Mouse (Mus musculus): Measurements from ENCODE around the gene Dnah3. TPM values are rescaled to one million over a fixed set of nuclear protein-coding genes. Genes with fewer than 3 reads are reported as not detected.

Dnah3 gene
- not detected in 2 replicates for polyA plus RNA-seq (2016; fragmentation: Nextera tagmentation; extraction: Ambion mirVana)

DNA sequence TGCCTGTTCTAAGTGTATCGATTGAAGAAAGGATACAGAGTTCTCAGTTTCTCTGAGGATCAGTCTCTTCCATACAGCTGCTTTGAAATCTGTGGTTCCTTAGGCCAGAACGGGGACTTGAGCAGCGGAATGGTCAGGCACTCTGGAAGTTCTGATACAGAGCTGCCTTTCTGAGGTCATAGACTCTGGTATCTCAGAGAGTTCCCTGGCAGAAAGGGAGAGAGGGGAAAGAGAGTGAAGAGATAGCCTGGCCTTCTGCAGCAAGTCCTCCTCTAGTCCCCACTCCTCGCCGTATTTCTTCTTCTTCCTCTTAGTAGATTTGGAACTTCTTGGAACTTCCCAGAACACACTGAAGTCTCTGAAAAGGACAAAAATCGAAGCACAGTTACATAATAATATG is at the start of gene Dnah3:
TSS of gene Dnah3 (minus strand) at position 101 of the 400 bp plus-strand sequence.
- Histone ChIP-seq H3K36me3 (no peaks in the 10 kb centered on the region), H3K4me1 (peaks cover 11% of the 10 kb centered on the region), H3K27me3 (ENCODE audit: low read depth, poor library complexity, severe bottlenecking) (peaks cover 16% of the 10 kb centered on the region), H3K4me3 (no peak within 1 kb of the TSS), H3K9me3 (replicated peaks) (no peaks in the 10 kb centered on the region), H3K27ac (replicated peaks) (no peak within 1 kb of the TSS)
- DNase-seq (ENCODE audit: low spot score), result no peak
- WGBS, result 92% methylated on average over 6 of the region's 6 CpGs

GRCm38 (mm10) chr7:120142743-120143142 is 47.7 kb upstream of the Dnah3 start:
- Histone ChIP-seq H3K9me3 (replicated peaks) (no peaks in the 10 kb centered on the region), H3K4me1 (no peaks in the 10 kb centered on the region), H3K27me3 (ENCODE audit: low read depth, poor library complexity, severe bottlenecking) (no peaks in the 10 kb centered on the region), H3K36me3 (no peaks in the 10 kb centered on the region), H3K27ac (replicated peaks) (no peak overlapping the region), H3K4me3 (no peak overlapping the region)
- WGBS, result 95% methylated on average over 1 of the region's 1 CpGs
- DNase-seq (ENCODE audit: low spot score), result no peak

GRCm38 (mm10) chr7:120128951-120129350 is 33.9 kb upstream of the Dnah3 start:
- 82% methylated on average over 4 of the region's 4 CpGs for WGBS
- H3K36me3 ChIP-seq, result no peaks in the 10 kb centered on the region
- H3K27ac ChIP-seq (replicated peaks), result no peak overlapping the region
- no peaks in the 10 kb centered on the region for H3K27me3 ChIP-seq (ENCODE audit: low read depth, poor library complexity, severe bottlenecking)
- no peak overlapping the region for H3K4me3 ChIP-seq
- peaks cover 20% of the 10 kb centered on the region for H3K4me1 ChIP-seq
- no peaks in the 10 kb centered on the region for H3K9me3 ChIP-seq (replicated peaks)
- no peak for DNase-seq (ENCODE audit: low spot score)

GRCm38 (mm10) chr7:120127686-120128059 is 32.6 kb upstream of the Dnah3 start:
- Histone ChIP-seq H3K27me3 (ENCODE audit: low read depth, poor library complexity, severe bottlenecking) (no peaks in the 10 kb centered on the region), H3K4me3 (no peak overlapping the region), H3K9me3 (replicated peaks) (no peaks in the 10 kb centered on the region), H3K4me1 (peaks cover 20% of the 10 kb centered on the region), H3K27ac (replicated peaks) (no peak overlapping the region), H3K36me3 (no peaks in the 10 kb centered on the region)
- 41% methylated on average over 4 of the region's 4 CpGs for WGBS
- peak; percentile 25 for DNase-seq (ENCODE audit: low spot score)

GRCm38 (mm10) chr7:120126976-120127685 is 32.1 kb upstream of the Dnah3 start:
- Histone ChIP-seq H3K27me3 (ENCODE audit: low read depth, poor library complexity, severe bottlenecking) (no peaks in the 10 kb centered on the region), H3K9me3 (replicated peaks) (no peaks in the 10 kb centered on the region), H3K4me3 (no peak overlapping the region), H3K36me3 (no peaks in the 10 kb centered on the region), H3K27ac (replicated peaks) (no peak overlapping the region; the same call in 1 of the 2 replicates), H3K4me1 (peaks cover 20% of the 10 kb centered on the region)
- WGBS, result 22% methylated on average over 5 of the region's 5 CpGs
- DNase-seq (ENCODE audit: low spot score), result no peak

DNA sequence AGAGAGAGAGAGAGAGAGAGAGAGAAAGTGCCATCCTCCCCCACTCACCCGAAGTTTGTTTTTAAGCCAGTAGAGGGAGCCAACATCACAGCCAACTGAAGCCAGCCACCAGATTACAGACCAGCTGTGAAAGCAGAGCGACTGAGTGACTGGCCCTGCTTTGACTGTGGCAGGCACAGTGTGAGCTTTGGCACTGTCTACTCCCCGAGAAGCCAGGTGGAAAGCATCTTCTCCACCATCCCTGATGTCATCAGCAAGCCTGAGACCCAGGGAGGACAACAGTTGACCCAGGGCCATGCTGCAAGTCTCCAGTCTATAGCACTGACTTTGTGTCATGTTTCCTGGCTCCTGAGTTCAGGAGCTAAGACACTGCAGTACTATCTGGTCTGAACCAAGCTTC is 29.8 kb upstream of the Dnah3 start:
- Histone ChIP-seq H3K9me3 (replicated peaks) (no peaks in the 10 kb centered on the region), H3K27me3 (ENCODE audit: low read depth, poor library complexity, severe bottlenecking) (no peaks in the 10 kb centered on the region), H3K27ac (replicated peaks) (no peak overlapping the region), H3K36me3 (peaks cover 12% of the 10 kb centered on the region; the same call in 1 of the 2 replicates), H3K4me1 (peaks cover 20% of the 10 kb centered on the region), H3K4me3 (no peak overlapping the region)
- WGBS, result 2% methylated on average over 3 of the region's 3 CpGs
- peak; percentile 74 for DNase-seq (ENCODE audit: low spot score)

DNA sequence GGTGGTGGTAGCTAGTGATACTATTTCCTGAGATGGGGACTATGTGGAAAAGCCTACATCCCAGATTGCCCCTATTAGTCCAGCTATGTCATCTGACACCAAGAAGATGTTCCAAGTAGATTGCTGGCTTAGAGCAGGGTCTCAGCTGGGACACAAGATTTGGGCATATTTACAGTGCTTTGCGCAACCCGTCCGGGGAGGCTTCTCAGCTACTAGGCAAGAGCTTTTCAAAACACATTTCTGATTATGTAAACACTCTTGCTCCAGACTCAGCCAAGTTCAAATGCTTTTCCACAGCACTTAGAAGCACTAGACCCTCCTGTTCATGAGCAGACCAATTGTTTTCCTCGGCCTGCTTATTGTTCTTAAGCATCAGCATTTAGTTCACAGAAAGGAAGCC is 28.7 kb upstream of the Dnah3 start:
- Histone ChIP-seq H3K27ac (replicated peaks) (no peak overlapping the region), H3K4me3 (no peak overlapping the region), H3K9me3 (replicated peaks) (no peaks in the 10 kb centered on the region), H3K4me1 (peaks cover 20% of the 10 kb centered on the region), H3K27me3 (ENCODE audit: low read depth, poor library complexity, severe bottlenecking) (no peaks in the 10 kb centered on the region), H3K36me3 (peaks cover 12% of the 10 kb centered on the region; the same call in 1 of the 2 replicates)
- WGBS, result 88% methylated on average over 4 of the region's 4 CpGs
- DNase-seq (ENCODE audit: low spot score), result no peak

- no peaks in the 10 kb centered on the region for H3K9me3 ChIP-seq (replicated peaks)
- no peak overlapping the region for H3K4me3 ChIP-seq
- H3K27ac ChIP-seq (replicated peaks), result no peak overlapping the region
- no peak for DNase-seq (ENCODE audit: low spot score)
- no peaks in the 10 kb centered on the region for H3K27me3 ChIP-seq (ENCODE audit: low read depth, poor library complexity, severe bottlenecking)
- peaks cover 7% of the 10 kb centered on the region; the same call in 1 of the 2 replicates for H3K4me1 ChIP-seq
- WGBS, result 45% methylated on average over 6 of the region's 6 CpGs
- peaks cover 27% of the 10 kb centered on the region for H3K36me3 ChIP-seq
These were observed 22.4 kb upstream of the Dnah3 start for GRCm38 (mm10) chr7:120117529-120117928.

DNA sequence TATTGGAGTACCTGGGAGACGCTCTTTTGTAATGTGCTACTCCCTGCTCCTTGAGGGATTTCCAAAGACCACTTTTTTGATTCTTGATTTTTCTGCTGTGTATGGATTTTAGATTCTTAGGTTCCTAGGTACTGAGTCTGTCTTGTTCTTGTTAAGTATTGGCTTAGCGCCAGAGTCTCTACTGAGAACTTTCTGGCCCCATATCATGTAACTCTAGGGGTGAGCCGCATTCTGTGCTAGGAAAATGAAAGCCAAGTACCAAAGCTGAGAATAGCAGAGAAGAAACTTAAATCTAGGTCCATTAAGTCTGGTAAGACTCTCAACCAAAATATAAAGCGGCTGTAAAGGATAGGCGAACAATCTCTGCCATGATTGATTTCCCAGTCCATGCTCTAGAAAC is 21.9 kb upstream of the Dnah3 start:
- H3K27ac ChIP-seq (replicated peaks), result no peak overlapping the region
- H3K36me3 ChIP-seq, result peaks cover 27% of the 10 kb centered on the region
- H3K27me3 ChIP-seq (ENCODE audit: low read depth, poor library complexity, severe bottlenecking), result no peaks in the 10 kb centered on the region
- H3K4me1 ChIP-seq, result peaks cover 7% of the 10 kb centered on the region; the same call in 1 of the 2 replicates
- DNase-seq (ENCODE audit: low spot score), result no peak
- WGBS, result 92% methylated on average over 5 of the region's 5 CpGs
- no peaks in the 10 kb centered on the region for H3K9me3 ChIP-seq (replicated peaks)
- no peak overlapping the region for H3K4me3 ChIP-seq

DNA sequence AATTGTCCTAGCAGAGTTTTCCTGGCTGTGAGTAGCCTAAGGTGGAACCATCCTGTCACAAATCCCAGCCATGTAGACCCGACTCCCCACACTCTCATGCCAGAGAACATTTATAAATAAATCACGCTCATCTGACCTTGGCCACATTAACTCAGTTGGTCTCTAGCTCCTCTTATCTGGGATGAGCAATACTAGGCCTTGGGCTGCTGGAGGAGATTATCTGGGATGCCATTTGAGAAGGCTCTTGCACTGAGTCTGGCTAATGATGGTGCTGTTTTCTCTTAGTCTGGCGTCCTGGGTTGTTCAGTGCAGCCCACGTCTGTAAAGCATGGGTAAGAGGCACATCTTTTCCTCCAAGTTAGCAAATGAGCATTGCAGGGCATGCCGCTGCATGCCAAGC is 14.6 kb upstream of the Dnah3 start:
- no peak overlapping the region for H3K4me3 ChIP-seq
- no peaks in the 10 kb centered on the region for H3K27me3 ChIP-seq (ENCODE audit: low read depth, poor library complexity, severe bottlenecking)
- H3K36me3 ChIP-seq, result peaks cover 7% of the 10 kb centered on the region; the same call in 1 of the 2 replicates
- DNase-seq (ENCODE audit: low spot score), result no peak
- no peaks in the 10 kb centered on the region for H3K9me3 ChIP-seq (replicated peaks)
- no peak overlapping the region for H3K27ac ChIP-seq (replicated peaks)
- 89% methylated on average over 5 of the region's 5 CpGs for WGBS
- H3K4me1 ChIP-seq, result no peaks in the 10 kb centered on the region

DNA sequence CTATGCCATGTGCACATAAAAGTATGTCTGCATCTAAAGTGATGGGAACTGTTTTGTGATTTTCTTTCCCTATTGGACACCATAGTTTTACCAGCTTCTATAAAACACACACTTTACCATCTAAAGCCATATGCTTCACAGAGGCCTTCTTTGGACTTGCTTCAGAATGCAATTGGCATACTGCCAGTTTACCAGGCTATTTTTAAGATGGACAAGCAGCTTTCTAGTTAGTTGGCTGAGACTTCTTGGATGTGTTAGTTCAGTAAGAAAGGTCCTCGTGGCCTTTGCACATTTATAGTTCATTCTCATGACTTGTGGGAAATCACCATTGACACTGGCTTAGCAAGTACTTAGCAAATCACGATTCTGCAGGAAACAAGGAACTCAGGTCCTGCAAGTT is 11.3 kb upstream of the Dnah3 start:
- Histone ChIP-seq H3K4me1 (peaks cover 19% of the 10 kb centered on the region), H3K36me3 (no peaks in the 10 kb centered on the region), H3K9me3 (replicated peaks) (no peaks in the 10 kb centered on the region), H3K4me3 (no peak overlapping the region), H3K27ac (replicated peaks) (no peak overlapping the region), H3K27me3 (ENCODE audit: low read depth, poor library complexity, severe bottlenecking) (peaks cover 19% of the 10 kb centered on the region)
- no peak for DNase-seq (ENCODE audit: low spot score)
- WGBS, result 90% methylated on average over 2 of the region's 2 CpGs

DNA sequence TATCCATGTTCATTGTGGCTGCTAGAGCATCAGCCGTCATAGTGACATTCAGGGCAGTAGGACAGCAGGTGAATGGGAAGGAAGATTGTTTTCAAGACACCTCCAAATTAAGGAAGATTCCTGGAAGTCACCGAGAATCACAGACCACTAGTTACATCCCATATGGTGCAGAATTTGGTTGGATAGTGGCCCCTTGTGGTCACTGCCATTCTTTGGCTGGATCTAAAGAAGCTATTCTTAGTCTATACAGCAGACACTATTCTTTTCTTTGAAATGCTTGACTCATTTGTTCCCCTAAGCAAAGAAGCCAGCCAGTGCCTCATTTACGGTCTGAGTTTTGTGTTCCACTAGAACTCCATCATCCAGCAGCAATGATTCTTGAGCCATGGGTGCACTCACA is 9.9 kb upstream of the Dnah3 start:
- H3K27me3 ChIP-seq (ENCODE audit: low read depth, poor library complexity, severe bottlenecking), result peaks cover 23% of the 10 kb centered on the region
- H3K36me3 ChIP-seq, result no peaks in the 10 kb centered on the region
- peaks cover 19% of the 10 kb centered on the region for H3K4me1 ChIP-seq
- H3K9me3 ChIP-seq (replicated peaks), result no peaks in the 10 kb centered on the region
- 65% methylated on average over 3 of the region's 3 CpGs for WGBS
- no peak overlapping the region for H3K27ac ChIP-seq (replicated peaks)
- no peak for DNase-seq (ENCODE audit: low spot score)
- H3K4me3 ChIP-seq, result no peak overlapping the region

GRCm38 (mm10) chr7:120103019-120103567 is 8.0 kb upstream of the Dnah3 start:
- peaks cover 19% of the 10 kb centered on the region for H3K4me1 ChIP-seq
- under 1% methylated on average over 25 of the region's 25 CpGs for whole genome bisulfite sequencing
- H3K9me3 ChIP-seq (replicated peaks), result no peaks in the 10 kb centered on the region
- peak overlapping the region; percentile 78; the same call in 1 of the 2 replicates for H3K27ac ChIP-seq (replicated peaks)
- peaks cover 23% of the 10 kb centered on the region for H3K27me3 ChIP-seq (ENCODE audit: low read depth, poor library complexity, severe bottlenecking)
- H3K4me3 ChIP-seq, result peak overlapping the region; percentile 64
- peak; percentile 34 for DNase-seq (ENCODE audit: low spot score)
- no peaks in the 10 kb centered on the region for H3K36me3 ChIP-seq

Data from midbrain, embryonic 10.5 days (tissue).